Mouse (Mus musculus): ENCODE results near the gene Fam83d. TPM values are rescaled to one million over a fixed set of nuclear protein-coding genes. Genes with fewer than 3 reads are reported as not detected.

Gene Fam83d
- total and polyA plus RNA-seq, 2 experiments from 2014 or later, result 5.4 to 6.3 TPM

DNA sequence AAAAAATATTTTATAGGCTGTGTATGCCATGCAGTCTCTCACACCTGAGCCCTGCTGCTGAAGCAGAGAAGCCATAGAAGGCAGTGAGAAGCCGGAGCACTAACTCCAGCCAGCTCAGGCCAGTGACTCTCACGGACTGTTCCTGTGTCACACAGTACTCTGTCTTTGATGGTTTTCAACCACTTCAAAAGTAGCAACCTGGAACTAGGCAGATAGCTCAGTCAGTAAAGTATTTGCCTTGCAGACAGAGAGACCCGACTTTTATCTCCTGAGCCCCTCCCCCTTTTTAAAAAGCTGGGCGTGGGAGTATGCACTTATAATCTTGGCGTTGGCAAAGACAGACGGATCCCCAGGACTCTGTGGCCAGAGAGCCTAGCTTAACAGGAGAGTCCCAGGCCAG lies 44.1 kb upstream of the Fam83d start:
- TF ChIP-seq CTCF (IDR thresholded peaks at IDR 0.05; ENCODE audit: low read depth), result no peak
- Histone ChIP-seq H3K9ac (no peak overlapping the region), H3K4me2 (ENCODE audit: low read depth) (no peak overlapping the region), H3K4me3 (ENCODE audit: low read depth, low read length) (no peak overlapping the region), H3K36me3 (ENCODE audit: insufficient read depth) (no peaks in the 10 kb centered on the region), H3K27ac (ENCODE audit: low read depth, low read length) (0 out of 2 replicates have a peak overlapping the region, but pooled peaks have one; percentile 57), H3K9me3 (ENCODE audit: low read length) (no peaks in the 10 kb centered on the region), H3K4me1 (ENCODE audit: insufficient read depth) (no peaks in the 10 kb centered on the region), H3K27me3 (ENCODE audit: insufficient read depth, low read length) (no peaks in the 10 kb centered on the region)
- 51% methylated on average over 6 of the region's 6 CpGs for WGBS
- no peak for DNase-seq
- no peak for ATAC-seq

DNA sequence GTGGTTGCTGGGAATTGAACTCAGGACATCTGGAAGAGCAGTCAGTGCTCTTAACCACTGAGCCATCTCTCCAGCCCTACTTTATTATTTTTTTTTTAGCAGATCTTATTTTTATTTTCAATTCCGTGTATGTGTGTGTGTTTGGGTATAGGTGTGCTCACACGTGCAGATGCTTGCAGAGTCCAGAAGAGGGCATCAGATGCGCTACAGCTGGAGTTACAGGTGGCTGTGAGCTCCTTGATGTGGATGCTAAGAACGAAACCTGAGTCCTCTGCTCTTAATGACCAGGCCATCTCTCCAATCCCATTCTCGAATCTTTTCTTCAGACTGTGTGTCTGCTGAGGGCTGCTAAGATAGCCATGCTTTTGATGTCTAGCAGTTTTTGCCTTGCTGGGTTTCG lies 41.6 kb upstream of the Fam83d start:
- ATAC-seq (no peak), DNase-seq (no peak)
- H3K27ac ChIP-seq (ENCODE audit: low read depth, low read length), result no peak overlapping the region
- no peaks in the 10 kb centered on the region for H3K36me3 ChIP-seq (ENCODE audit: insufficient read depth)
- 73% methylated on average over 6 of the region's 6 CpGs for WGBS
- H3K4me3 ChIP-seq (ENCODE audit: low read depth, low read length), result no peak overlapping the region
- H3K4me2 ChIP-seq (ENCODE audit: low read depth), result no peak overlapping the region
- H3K4me1 ChIP-seq (ENCODE audit: insufficient read depth), result no peaks in the 10 kb centered on the region
- no peak overlapping the region for H3K9ac ChIP-seq
- no peak for TF ChIP-seq CTCF (IDR thresholded peaks at IDR 0.05; ENCODE audit: low read depth)
- no peaks in the 10 kb centered on the region for H3K27me3 ChIP-seq (ENCODE audit: insufficient read depth, low read length)
- H3K9me3 ChIP-seq (ENCODE audit: low read length), result no peaks in the 10 kb centered on the region

DNA sequence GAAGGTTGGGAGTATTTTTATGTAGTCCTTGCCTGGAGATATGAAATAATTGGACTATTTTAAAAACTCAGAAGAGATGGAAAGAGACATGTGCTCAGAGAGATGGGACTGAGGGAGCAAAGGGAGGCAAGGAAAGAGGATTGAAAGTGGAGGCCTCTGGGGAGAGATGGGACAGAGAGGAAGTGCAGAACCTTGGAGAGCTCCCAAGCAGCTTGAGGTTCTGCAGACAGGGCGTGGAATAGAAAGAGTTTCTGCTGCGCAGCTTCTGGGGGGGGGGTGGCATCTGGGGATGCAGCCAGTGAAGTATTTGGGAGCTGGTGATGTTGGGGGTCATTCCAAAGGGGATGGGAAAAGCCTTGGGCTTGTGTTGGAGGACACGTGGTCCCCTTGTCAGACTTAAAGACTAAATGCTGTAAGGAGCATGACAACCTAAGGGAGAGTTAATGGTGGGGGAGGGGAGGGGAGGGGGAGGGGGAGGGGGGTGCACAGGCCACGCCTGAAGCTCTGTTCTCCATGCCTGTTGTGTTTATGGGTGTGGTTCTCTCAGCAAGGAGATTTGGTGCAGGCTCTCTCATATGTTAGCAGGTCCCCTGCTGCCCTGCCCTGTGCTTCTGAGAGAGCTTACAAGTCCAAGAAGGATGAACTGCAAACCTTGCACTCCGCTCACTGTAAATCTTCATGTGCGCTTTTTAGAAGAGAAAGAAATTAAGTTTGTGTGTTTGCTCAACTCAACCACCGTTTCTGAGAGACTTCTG lies 39.7 kb upstream of the Fam83d start:
- Histone ChIP-seq H3K27ac (ENCODE audit: low read depth, low read length) (no peak overlapping the region), H3K36me3 (ENCODE audit: insufficient read depth) (no peaks in the 10 kb centered on the region), H3K4me2 (ENCODE audit: low read depth) (no peak overlapping the region), H3K4me1 (ENCODE audit: insufficient read depth) (no peaks in the 10 kb centered on the region), H3K9me3 (ENCODE audit: low read length) (no peaks in the 10 kb centered on the region), H3K4me3 (ENCODE audit: low read depth, low read length) (no peak overlapping the region), H3K27me3 (ENCODE audit: insufficient read depth, low read length) (no peaks in the 10 kb centered on the region), H3K9ac (no peak overlapping the region)
- DNase-seq, result no peak
- ATAC-seq, result no peak
- 49% methylated on average over 7 of the region's 7 CpGs for WGBS
- no peak for TF ChIP-seq CTCF (IDR thresholded peaks at IDR 0.05; ENCODE audit: low read depth)

DNA sequence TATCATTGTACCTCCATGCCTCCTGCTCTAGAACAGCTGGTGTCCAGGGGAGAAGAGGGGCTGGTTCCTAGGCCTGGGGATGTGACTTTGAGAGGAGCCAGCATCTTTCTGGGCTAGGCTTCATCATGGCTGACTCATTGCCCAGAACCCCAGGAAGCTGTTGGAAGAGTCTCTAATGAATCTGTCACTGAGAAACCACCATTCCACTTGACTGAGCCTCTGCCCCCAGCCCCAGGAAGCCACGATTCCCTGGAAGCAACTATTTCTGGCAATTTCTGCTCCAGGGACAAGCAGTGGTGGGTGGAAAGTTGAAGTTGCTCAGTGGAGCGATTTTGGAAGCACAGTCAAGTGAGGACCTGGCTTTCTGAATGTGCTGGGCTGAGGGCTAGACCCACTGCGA lies 37.0 kb upstream of the Fam83d start:
- Histone ChIP-seq H3K4me2 (ENCODE audit: low read depth) (no peak overlapping the region), H3K4me1 (ENCODE audit: insufficient read depth) (0 out of 2 replicates have a peak, but pooled peaks cover 4% of the 10 kb centered on the region), H3K36me3 (ENCODE audit: insufficient read depth) (no peaks in the 10 kb centered on the region), H3K9me3 (ENCODE audit: low read length) (no peaks in the 10 kb centered on the region), H3K27ac (ENCODE audit: low read depth, low read length) (no peak overlapping the region), H3K27me3 (ENCODE audit: insufficient read depth, low read length) (no peaks in the 10 kb centered on the region), H3K4me3 (ENCODE audit: low read depth, low read length) (no peak overlapping the region), H3K9ac (no peak overlapping the region)
- ATAC-seq (no peak), DNase-seq (no peak)
- 73% methylated on average over 3 of the region's 3 CpGs for WGBS
- TF ChIP-seq CTCF (IDR thresholded peaks at IDR 0.05; ENCODE audit: low read depth), result no peak

DNA sequence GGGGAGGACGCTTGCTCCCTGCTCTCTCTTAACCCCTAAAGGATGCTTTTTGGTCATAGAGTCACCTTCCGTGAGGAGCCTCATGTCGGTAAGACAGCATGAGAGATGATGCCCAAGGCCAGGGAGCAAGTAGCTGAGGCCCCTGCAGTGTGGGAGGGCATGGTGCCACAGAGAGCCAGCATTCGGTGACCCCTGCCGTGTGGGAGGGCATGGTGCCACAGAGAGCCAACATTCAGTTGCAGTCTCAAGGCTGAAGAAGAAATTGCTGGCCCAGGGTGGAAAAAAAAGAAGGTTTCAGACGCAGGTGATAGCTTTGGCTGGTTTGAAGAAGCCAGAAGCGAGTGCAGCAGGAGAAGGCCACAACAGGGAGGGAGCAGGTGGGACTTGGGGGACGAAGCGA lies 35.4 kb upstream of the Fam83d start:
- H3K9me3 ChIP-seq (ENCODE audit: low read length), result no peaks in the 10 kb centered on the region
- no peak overlapping the region for H3K27ac ChIP-seq (ENCODE audit: low read depth, low read length)
- 0 out of 2 replicates have a peak, but pooled peaks cover 4% of the 10 kb centered on the region for H3K4me1 ChIP-seq (ENCODE audit: insufficient read depth)
- no peaks in the 10 kb centered on the region for H3K27me3 ChIP-seq (ENCODE audit: insufficient read depth, low read length)
- ATAC-seq, result no peak
- H3K4me2 ChIP-seq (ENCODE audit: low read depth), result no peak overlapping the region
- 91% methylated on average over 9 of the region's 9 CpGs for WGBS
- H3K36me3 ChIP-seq (ENCODE audit: insufficient read depth), result no peaks in the 10 kb centered on the region
- no peak for DNase-seq
- H3K9ac ChIP-seq, result no peak overlapping the region
- no peak overlapping the region for H3K4me3 ChIP-seq (ENCODE audit: low read depth, low read length)
- TF ChIP-seq CTCF (IDR thresholded peaks at IDR 0.05; ENCODE audit: low read depth), result no peak

DNA sequence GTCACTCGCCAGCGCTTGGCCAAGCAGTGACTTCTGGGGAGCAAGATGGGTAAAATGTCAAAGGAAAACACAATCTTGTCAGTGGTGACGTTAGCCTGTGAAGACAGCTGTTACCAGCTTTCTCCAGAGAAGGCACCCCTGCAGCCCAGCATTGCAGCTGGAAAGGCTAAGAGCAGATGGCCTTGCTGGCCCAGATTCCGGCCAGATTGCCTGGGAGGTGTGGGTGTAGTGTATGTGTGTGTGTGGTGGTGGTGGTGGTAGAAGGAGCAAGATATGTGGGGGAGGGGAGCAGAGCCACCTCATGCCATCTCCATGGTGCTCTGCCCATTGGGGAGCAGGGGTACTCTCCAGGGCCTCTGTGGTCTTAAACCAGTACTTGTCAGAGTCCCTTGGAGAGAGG lies 34.8 kb upstream of the Fam83d start:
- H3K27me3 ChIP-seq (ENCODE audit: insufficient read depth, low read length), result no peaks in the 10 kb centered on the region
- no peak overlapping the region for H3K4me2 ChIP-seq (ENCODE audit: low read depth)
- WGBS, result 86% methylated on average over 4 of the region's 4 CpGs
- H3K9me3 ChIP-seq (ENCODE audit: low read length), result no peaks in the 10 kb centered on the region
- TF ChIP-seq CTCF (IDR thresholded peaks at IDR 0.05; ENCODE audit: low read depth), result no peak
- H3K4me3 ChIP-seq (ENCODE audit: low read depth, low read length), result no peak overlapping the region
- no peak overlapping the region for H3K9ac ChIP-seq
- 0 out of 2 replicates have a peak, but pooled peaks cover 4% of the 10 kb centered on the region for H3K4me1 ChIP-seq (ENCODE audit: insufficient read depth)
- ATAC-seq, result no peak
- no peak for DNase-seq
- no peaks in the 10 kb centered on the region for H3K36me3 ChIP-seq (ENCODE audit: insufficient read depth)
- no peak overlapping the region for H3K27ac ChIP-seq (ENCODE audit: low read depth, low read length)

DNA sequence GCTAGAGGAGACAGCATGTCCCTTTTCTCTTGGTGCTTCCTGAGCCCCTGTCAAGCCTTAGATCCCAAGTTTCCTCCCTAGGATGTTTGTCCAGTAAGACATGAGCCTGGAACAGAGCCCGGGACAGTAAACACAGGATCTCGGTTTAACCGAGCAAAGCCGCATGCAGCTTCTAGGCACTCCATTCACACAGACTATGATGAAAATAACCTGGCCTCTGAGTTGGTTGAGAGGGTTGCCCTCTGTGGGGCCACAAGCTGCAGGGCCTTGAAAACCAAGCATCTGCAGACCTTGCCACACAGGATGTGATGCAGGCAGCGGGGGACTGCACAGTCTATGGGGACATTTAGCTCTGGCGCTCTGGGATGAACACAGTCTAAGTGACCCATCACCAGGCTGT lies 34.0 kb upstream of the Fam83d start:
- no peak for DNase-seq
- Histone ChIP-seq H3K27me3 (ENCODE audit: insufficient read depth, low read length) (no peaks in the 10 kb centered on the region), H3K36me3 (ENCODE audit: insufficient read depth) (no peaks in the 10 kb centered on the region), H3K4me2 (ENCODE audit: low read depth) (no peak overlapping the region), H3K4me3 (ENCODE audit: low read depth, low read length) (no peak overlapping the region), H3K9ac (no peak overlapping the region), H3K9me3 (ENCODE audit: low read length) (no peaks in the 10 kb centered on the region), H3K27ac (ENCODE audit: low read depth, low read length) (peak overlapping the region; percentile 45; the same call in 1 of the 2 replicates), H3K4me1 (ENCODE audit: insufficient read depth) (0 out of 2 replicates have a peak, but pooled peaks cover 4% of the 10 kb centered on the region)
- no peak for TF ChIP-seq CTCF (IDR thresholded peaks at IDR 0.05; ENCODE audit: low read depth)
- 87% methylated on average over 6 of the region's 6 CpGs for WGBS
- no peak for ATAC-seq

Data from forebrain, postnatal 0 days (tissue).